Mouse (Mus musculus) forebrain, postnatal 0 days (tissue): ENCODE measurements around the gene Spin4. TPM values are rescaled to one million over a fixed set of nuclear protein-coding genes. Genes with fewer than 3 reads are reported as not detected.

Experiments used
- ATAC-seq: fragments of 200-750 bp; cut with Nextera tagmentation; 2 replicates; pipeline ENCODE4 v1.8.0; 2017; ENCODE audit warnings: mild to moderate bottlenecking, moderate library complexity
- DNase-seq: peaks from one replicate; pipeline ENCODE4 v3.0.0-alpha.2; 2015
- H3K27ac ChIP-seq: fragments of 300-500 bp; sonication (generic); 2 replicates; pipeline ENCODE4 v1.5.1; 2014; ENCODE audit warnings: low read depth, mild to moderate bottlenecking, antibody characterized with exemption, low read length, moderate library complexity, mixed read lengths
- H3K27me3 ChIP-seq: fragments of 300-500 bp; sonication (generic); 2 replicates; pipeline ENCODE4 v1.6.1; 2014; ENCODE audit warnings: mild to moderate bottlenecking, low read length, mixed read lengths; ENCODE audit not compliant: insufficient read depth
- H3K36me3 ChIP-seq: fragments of 300-500 bp; sonication (generic); 2 replicates; pipeline ENCODE4 v1.6.1; 2014; ENCODE audit warnings: mild to moderate bottlenecking, moderate library complexity; ENCODE audit not compliant: insufficient read depth
- H3K4me1 ChIP-seq: fragments of 300-500 bp; sonication (generic); 2 replicates; pipeline ENCODE4 v1.6.1; 2014; ENCODE audit warnings: antibody characterized with exemption; ENCODE audit not compliant: insufficient read depth
- H3K4me2 ChIP-seq: fragments of 300-500 bp; sonication (generic); 2 replicates; pipeline ENCODE4 v1.6.1; 2014; ENCODE audit warnings: low read depth, mild to moderate bottlenecking, moderate library complexity
- H3K4me3 ChIP-seq: fragments of 300-500 bp; sonication (generic); 2 replicates; pipeline ENCODE4 v1.5.1; 2014; ENCODE audit warnings: low read depth, low read length, mixed read lengths
- H3K9ac ChIP-seq: fragments of 300-500 bp; sonication (generic); 2 replicates; pipeline ENCODE4 v1.6.1; 2014; ENCODE audit warnings: mild to moderate bottlenecking
- H3K9me3 ChIP-seq: fragments of 300-500 bp; sonication (generic); 2 replicates; pipeline ENCODE4 v1.6.1; 2016; ENCODE audit warnings: low read length
- CTCF ChIP-seq: sonication (generic); IDR thresholded peaks from 2 replicates; pipeline ENCODE4 v1.5.1; 2016; ENCODE audit warnings: antibody characterized with exemption, control low read depth, low read depth
- WGBS: fragments of 180-500 bp; shearing (Covaris S2); extraction: QIAGEN DNeasy Blood & Tissue Kit; methylation state at CpG from one replicate; pipeline ENCODE4 v1.1.7; 2014; 5-methylcytosine and 5-hydroxymethylcytosine counted together
- polyA plus RNA-seq: library from polyadenylated mRNA; unstranded; fragments of >200 nt; fragmentation: Nextera tagmentation; extraction: Ambion mirVana; gene quantifications from 2 replicates; pipeline ENCODE4 v1.2.1, GENCODE M21; 2015
- total RNA-seq: library from RNA; depleted of rRNA; stranded (reverse); fragments of >200 nt; gene quantifications from 2 replicates; pipeline ENCODE4 v1.2.3, GENCODE M21; 2014; rRNA removed

Spin4 gene
- total and polyA plus RNA-seq, 2 experiments from 2014 or later = 2.6 to 4.6 TPM

GRCm38 (mm10) chrX:94990080-94990825 lies 36.2 kb downstream of the Spin4 start:
- Histone ChIP-seq H3K27me3 (no peaks in the 10 kb centered on the region), H3K4me1 (no peaks in the 10 kb centered on the region), H3K4me3 (peak overlapping the region; percentile 37), H3K4me2 (peak overlapping the region; percentile 52), H3K9me3 (no peaks in the 10 kb centered on the region), H3K9ac (peak overlapping the region; percentile 52), H3K27ac (no peak overlapping the region), H3K36me3 (no peaks in the 10 kb centered on the region)
- TF ChIP-seq CTCF = peak; percentile 50
- 28% methylated on average over 29 of the region's 29 CpGs for WGBS
- peak; percentile 95 for ATAC-seq
- peak; percentile 49 for DNase-seq

Other genes with a start within 250 kb of the Spin4 start
- 66.4 and 71.1 TPM in 2 replicates for gene Arhgef9, start 170.2 kb upstream of the Spin4 start, total RNA-seq
- 28.3 and 30.5 TPM in 2 replicates for gene Arhgef9, start 170.2 kb upstream of the Spin4 start, polyA plus RNA-seq